Mouse (Mus musculus): Measurements from ENCODE around the gene Nudt9. TPM values are rescaled to one million over a fixed set of nuclear protein-coding genes. Genes with fewer than 3 reads are reported as not detected.

Gene Nudt9
- total RNA-seq (2023), result 38.5 TPM

DNA sequence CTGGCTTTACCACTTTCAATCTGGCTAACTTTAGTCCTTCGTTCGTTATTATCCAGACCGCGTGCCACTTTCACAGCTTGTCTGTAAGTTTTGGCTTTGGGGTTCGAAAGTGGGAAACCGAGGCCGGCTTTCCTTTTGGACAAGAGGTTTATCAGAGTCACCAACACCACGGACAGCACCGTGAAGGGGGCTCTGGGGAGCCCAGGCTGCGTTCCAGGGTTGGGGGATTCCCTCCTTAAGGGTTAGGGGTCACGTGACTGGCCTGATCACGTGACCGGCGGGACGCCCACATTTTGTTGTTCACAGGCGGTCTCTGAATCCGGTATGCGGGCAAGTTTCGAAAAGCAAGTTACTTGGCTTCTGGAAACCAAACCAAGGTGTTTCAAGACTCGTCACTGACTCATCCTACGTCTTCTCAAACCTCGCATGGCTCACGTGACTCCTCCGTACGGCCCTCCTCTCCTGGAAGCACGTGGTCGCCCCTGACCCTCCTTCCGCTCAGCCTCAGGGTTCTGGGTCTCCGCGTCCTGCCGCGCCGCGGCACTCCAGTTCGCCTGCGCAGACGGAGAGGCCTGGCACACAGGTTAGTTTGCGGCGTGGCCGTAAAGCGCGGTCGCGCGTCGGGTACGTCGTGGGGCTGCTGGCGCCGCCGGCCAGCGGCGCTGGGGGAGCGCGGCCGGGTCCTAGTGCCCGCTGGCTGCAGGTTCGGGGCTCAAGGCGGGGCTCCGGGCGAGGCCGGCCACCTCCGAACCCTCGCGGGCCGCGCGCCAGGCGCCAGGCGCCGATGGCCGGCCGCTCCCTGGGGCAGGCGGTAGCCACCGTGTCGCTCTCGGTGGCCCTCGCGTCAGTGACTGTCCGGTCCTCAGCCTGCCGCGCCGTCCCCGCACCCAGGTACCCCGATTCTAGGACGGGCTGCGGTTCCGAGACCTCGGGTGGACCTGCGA, at the start of gene Nudt9:
Gene Nudt9, plus strand, starts transcription at position 51 of the 944 bp plus-strand sequence.

DNA sequence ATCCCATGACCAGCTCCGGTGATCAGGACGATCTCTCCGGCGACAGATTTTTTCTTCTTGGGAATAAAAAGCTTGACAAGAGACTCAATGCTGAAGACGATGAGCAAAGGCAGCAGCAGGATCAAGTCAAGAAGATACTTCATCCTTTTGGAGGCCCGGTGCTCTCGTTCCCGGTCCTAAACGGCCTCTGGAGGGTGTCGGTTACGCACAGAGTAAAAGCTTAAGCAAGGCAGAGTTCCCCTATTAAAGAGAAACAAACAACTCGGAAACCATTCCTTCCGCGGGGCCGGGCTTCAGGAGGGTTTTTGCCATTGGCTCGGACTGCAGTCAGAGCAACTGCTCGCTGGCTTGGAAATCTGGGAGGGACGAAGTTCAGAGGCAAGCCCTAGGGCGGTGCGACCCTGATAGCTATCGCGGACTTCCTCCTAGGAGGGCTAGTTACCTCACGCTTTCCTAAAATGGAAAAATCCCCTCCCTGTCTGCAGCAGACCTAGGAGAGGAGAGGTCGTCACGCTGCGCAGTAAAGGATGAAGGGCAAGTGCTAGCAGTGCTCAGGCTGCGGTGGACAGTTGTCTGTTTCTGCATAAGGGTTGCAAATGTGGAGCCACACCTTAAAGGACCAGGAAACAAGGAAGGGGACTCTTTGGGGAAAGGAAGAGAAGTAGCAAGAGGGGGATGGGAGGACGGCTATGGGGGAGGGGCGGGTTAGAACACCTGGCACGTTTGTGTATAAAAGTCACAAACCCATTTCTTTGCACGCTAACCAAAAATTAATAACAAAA, 24.3 kb upstream of the Nudt9 start, which contains the start of gene Hsd17b11:
Gene Hsd17b11, minus strand, starts transcription at position 323 of the 782 bp plus-strand sequence.

DNA sequence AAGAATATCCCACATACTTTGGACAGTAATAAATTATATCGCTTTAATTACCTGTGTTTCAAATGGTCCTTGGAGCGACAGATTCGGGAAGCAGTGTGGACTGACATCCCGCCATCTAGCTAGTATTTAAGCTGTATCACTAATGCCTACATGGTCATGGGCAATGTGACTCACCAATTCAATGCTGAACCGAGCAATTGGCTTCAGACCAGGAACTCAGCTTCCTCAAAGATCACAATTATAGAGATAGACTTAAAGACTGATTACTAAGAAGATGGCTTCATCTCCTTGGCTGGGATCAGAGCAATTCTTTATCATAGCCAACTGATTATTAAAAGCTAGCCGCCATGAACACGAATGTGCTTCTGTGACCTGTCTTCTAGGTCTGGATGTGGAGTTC, 31.4 kb downstream of the Nudt9 start, which contains the start of gene Gm17660:
Gene Gm17660, minus strand, starts transcription at position 101 of the 400 bp plus-strand sequence.

DNA sequence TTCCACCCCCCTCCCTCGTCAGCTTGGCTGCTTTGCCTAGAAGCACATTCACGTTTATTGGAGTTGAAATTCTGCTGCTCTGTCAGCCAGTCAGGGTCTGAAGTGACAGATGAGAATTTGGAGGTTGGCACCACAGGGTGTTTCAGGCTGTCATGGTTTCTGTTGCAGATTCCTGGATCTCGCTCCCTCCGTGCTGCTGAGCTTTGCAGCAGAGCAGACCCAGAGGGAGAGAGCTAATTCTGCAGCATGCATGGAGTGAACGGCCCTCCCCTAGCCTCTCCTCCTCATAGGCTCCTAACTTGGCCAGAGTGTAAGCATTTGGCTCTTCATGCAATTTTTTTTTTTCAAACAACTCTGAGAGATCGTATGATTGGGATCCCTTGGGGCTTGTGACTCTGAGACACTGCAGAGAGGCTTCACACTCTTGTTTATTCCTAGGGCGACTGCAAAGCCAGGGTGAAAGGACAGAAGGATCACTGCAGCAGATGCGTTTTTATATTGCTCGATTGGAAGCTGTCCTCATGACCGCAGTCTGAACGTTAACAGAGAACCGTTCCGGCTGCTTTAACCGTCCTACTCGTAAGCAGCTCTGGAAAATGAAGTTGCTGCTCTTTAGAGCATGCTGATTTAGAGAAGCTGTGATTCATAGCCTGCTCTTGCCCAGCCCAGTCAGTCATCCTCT, 67.5 kb downstream of the Nudt9 start, which contains the start of gene Sparcl1:
Gene Sparcl1, minus strand, starts transcription at position 243 of the 682 bp plus-strand sequence.

Other genes with a start within 250 kb of the Nudt9 start
- 2.5 TPM for gene Klhl8, start 135.0 kb upstream of the Nudt9 start, total RNA-seq (2023)
- gene Hsd17b13, start 68.9 kb upstream of the Nudt9 start, total RNA-seq (2023), result not detected
- 22.1 TPM for gene Hsd17b11, start 24.4 kb upstream of the Nudt9 start, total RNA-seq (2023)
- not detected for gene Gm17660, start 31.3 kb downstream of the Nudt9 start, total RNA-seq (2023)
- gene Sparcl1, start 67.4 kb downstream of the Nudt9 start, total RNA-seq (2023), result not detected
- gene Dspp, start 124.4 kb downstream of the Nudt9 start, total RNA-seq (2023), result not detected
- gene Dmp1, start 156.3 kb downstream of the Nudt9 start, total RNA-seq (2023), result not detected